Mouse (Mus musculus) intestine, embryonic 15.5 days (tissue): Measurements from ENCODE around the gene Syt17. TPM values are rescaled to one million over a fixed set of nuclear protein-coding genes. Genes with fewer than 3 reads are reported as not detected.

Source experiments
- ATAC-seq: fragments of 200-750 bp; cut with Nextera tagmentation; 2 replicates; pipeline ENCODE4 v1.8.0; 2017; ENCODE audit warnings: moderate TSS enrichment, moderate library complexity
- H3K27ac ChIP-seq: fragments of 300-500 bp; sonication (generic); 2 replicates; pipeline ENCODE4 v1.5.1; 2015; ENCODE audit warnings: mild to moderate bottlenecking, inconsistent platforms
- H3K27me3 ChIP-seq: fragments of 300-500 bp; sonication (generic); replicated peaks from 2 replicates; pipeline ENCODE4 v1.6.1; 2015; ENCODE audit warnings: inconsistent platforms
- H3K36me3 ChIP-seq: fragments of 300-500 bp; sonication (generic); 2 replicates; pipeline ENCODE4 v1.6.1; 2015; ENCODE audit warnings: inconsistent platforms
- H3K4me1 ChIP-seq: fragments of 300-500 bp; sonication (generic); replicated peaks from 2 replicates; pipeline ENCODE4 v1.6.1; 2015; ENCODE audit warnings: inconsistent platforms
- H3K4me2 ChIP-seq: fragments of 300-500 bp; sonication (generic); replicated peaks from 2 replicates; pipeline ENCODE4 v1.6.1; 2015; ENCODE audit warnings: mild to moderate bottlenecking, inconsistent platforms
- H3K4me3 ChIP-seq: fragments of 300-500 bp; sonication (generic); replicated peaks from 2 replicates; pipeline ENCODE4 v1.5.1; 2015; ENCODE audit warnings: inconsistent platforms
- H3K9ac ChIP-seq: fragments of 300-500 bp; sonication (generic); 2 replicates; pipeline ENCODE4 v1.6.1; 2015; ENCODE audit warnings: inconsistent platforms
- H3K9me3 ChIP-seq: fragments of 300-500 bp; sonication (generic); 2 replicates; pipeline ENCODE4 v1.6.1; 2016; ENCODE audit warnings: inconsistent platforms
- WGBS: fragments of 180-500 bp; shearing (Covaris S2); methylation state at CpG from one replicate; pipeline ENCODE4 v1.1.7; 2015; 5-methylcytosine and 5-hydroxymethylcytosine counted together
- polyA plus RNA-seq: library from polyadenylated mRNA; unstranded; fragments of >200 nt; fragmentation: Nextera tagmentation; extraction: Ambion mirVana; gene quantifications from 2 replicates; pipeline ENCODE4 v1.2.1, GENCODE M21; 2015

The Syt17 gene
- polyA plus RNA-seq, 1 experiment from 2014 or later = 6.5 TPM

- WGBS = 59% methylated on average over 10 of the region's 10 CpGs
Measured at GRCm38 (mm10) chr7:118481047-118481810, 33.2 kb upstream of the Syt17 start.

GRCm38 (mm10) chr7:118480160-118480709 lies 32.2 kb upstream of the Syt17 start:
- peaks cover 11% of the 10 kb centered on the region for H3K4me1 ChIP-seq
- H3K9me3 ChIP-seq = no peaks in the 10 kb centered on the region
- no peak overlapping the region for H3K4me3 ChIP-seq
- H3K36me3 ChIP-seq = no peaks in the 10 kb centered on the region
- no peak for ATAC-seq
- H3K9ac ChIP-seq = no peak overlapping the region
- no peaks in the 10 kb centered on the region for H3K27me3 ChIP-seq
- 80% methylated on average over 9 of the region's 9 CpGs for WGBS
- no peak overlapping the region for H3K4me2 ChIP-seq
- H3K27ac ChIP-seq = no peak overlapping the region

More at GRCm38 (mm10) chr7:118481047-118481810, 33.2 kb upstream of the Syt17 start:
- no peaks in the 10 kb centered on the region for H3K36me3 ChIP-seq
- H3K9me3 ChIP-seq = no peaks in the 10 kb centered on the region
- H3K9ac ChIP-seq = no peak overlapping the region
- no peaks in the 10 kb centered on the region for H3K27me3 ChIP-seq
- H3K4me3 ChIP-seq = no peak overlapping the region
- H3K4me1 ChIP-seq = peaks cover 11% of the 10 kb centered on the region
- no peak overlapping the region for H3K27ac ChIP-seq
- no peak for ATAC-seq
- H3K4me2 ChIP-seq = no peak overlapping the region

GRCm38 (mm10) chr7:118478835-118479312 lies 30.9 kb upstream of the Syt17 start:
- 22% methylated on average over 3 of the region's 3 CpGs for WGBS
- Histone ChIP-seq H3K4me1 (peaks cover 11% of the 10 kb centered on the region), H3K36me3 (no peaks in the 10 kb centered on the region), H3K9me3 (no peaks in the 10 kb centered on the region), H3K4me3 (no peak overlapping the region), H3K9ac (no peak overlapping the region), H3K4me2 (peak overlapping the region; percentile 22; the same call in 1 of the 2 replicates), H3K27ac (peak overlapping the region; percentile 81), H3K27me3 (no peaks in the 10 kb centered on the region)
- peak; percentile 33 for ATAC-seq

GRCm38 (mm10) chr7:118476428-118476827 lies 28.4 kb upstream of the Syt17 start:
- H3K4me1 ChIP-seq = peaks cover 11% of the 10 kb centered on the region
- H3K9ac ChIP-seq = no peak overlapping the region
- H3K27me3 ChIP-seq = no peaks in the 10 kb centered on the region
- H3K27ac ChIP-seq = no peak overlapping the region
- H3K36me3 ChIP-seq = no peaks in the 10 kb centered on the region
- WGBS = 55% methylated on average over 5 of the region's 5 CpGs
- H3K9me3 ChIP-seq = no peaks in the 10 kb centered on the region
- no peak for ATAC-seq
- H3K4me2 ChIP-seq = no peak overlapping the region
- no peak overlapping the region for H3K4me3 ChIP-seq

GRCm38 (mm10) chr7:118475008-118475705 lies 27.1 kb upstream of the Syt17 start:
- ATAC-seq = no peak
- no peaks in the 10 kb centered on the region for H3K36me3 ChIP-seq
- WGBS = 88% methylated on average over 7 of the region's 7 CpGs
- no peak overlapping the region for H3K9ac ChIP-seq
- no peak overlapping the region for H3K4me2 ChIP-seq
- H3K4me3 ChIP-seq = no peak overlapping the region
- no peak overlapping the region for H3K27ac ChIP-seq
- no peaks in the 10 kb centered on the region for H3K27me3 ChIP-seq
- no peaks in the 10 kb centered on the region for H3K9me3 ChIP-seq
- H3K4me1 ChIP-seq = peaks cover 16% of the 10 kb centered on the region

GRCm38 (mm10) chr7:118472886-118473285 lies 24.9 kb upstream of the Syt17 start:
- Histone ChIP-seq H3K9me3 (no peaks in the 10 kb centered on the region), H3K9ac (no peak overlapping the region), H3K4me2 (no peak overlapping the region), H3K36me3 (no peaks in the 10 kb centered on the region), H3K27ac (no peak overlapping the region), H3K4me1 (0 out of 2 replicates have a peak, but pooled peaks cover 8% of the 10 kb centered on the region), H3K4me3 (no peak overlapping the region), H3K27me3 (no peaks in the 10 kb centered on the region)
- ATAC-seq = peak; percentile 50
- WGBS = 69% methylated on average over 1 of the region's 1 CpGs

- Histone ChIP-seq H3K27ac (no peak overlapping the region), H3K36me3 (no peaks in the 10 kb centered on the region), H3K4me1 (peaks cover 19% of the 10 kb centered on the region; the same call in 1 of the 2 replicates), H3K27me3 (no peaks in the 10 kb centered on the region), H3K9me3 (no peaks in the 10 kb centered on the region), H3K4me3 (no peak overlapping the region), H3K4me2 (no peak overlapping the region), H3K9ac (no peak overlapping the region)
- WGBS = 89% methylated on average over 3 of the region's 3 CpGs
- ATAC-seq = no peak
Measured at GRCm38 (mm10) chr7:118468060-118468459, 20.0 kb upstream of the Syt17 start.

GRCm38 (mm10) chr7:118464432-118464831 lies 16.4 kb upstream of the Syt17 start:
- no peak overlapping the region for H3K4me2 ChIP-seq
- 22% methylated on average over 4 of the region's 4 CpGs for WGBS
- ATAC-seq = peak; percentile 37; the same call in 1 of the 2 replicates
- no peaks in the 10 kb centered on the region for H3K27me3 ChIP-seq
- H3K27ac ChIP-seq = no peak overlapping the region
- H3K9ac ChIP-seq = no peak overlapping the region
- H3K36me3 ChIP-seq = no peaks in the 10 kb centered on the region
- H3K4me3 ChIP-seq = no peak overlapping the region
- H3K9me3 ChIP-seq = no peaks in the 10 kb centered on the region
- peaks cover 27% of the 10 kb centered on the region for H3K4me1 ChIP-seq

GRCm38 (mm10) chr7:118462818-118463762 lies 15.1 kb upstream of the Syt17 start:
- ATAC-seq = peak; percentile 26; the same call in 1 of the 2 replicates

GRCm38 (mm10) chr7:118461400-118462136 lies 13.5 kb upstream of the Syt17 start:
- WGBS = 29% methylated on average over 16 of the region's 16 CpGs
- ATAC-seq = no peak
- Histone ChIP-seq H3K9ac (no peak overlapping the region), H3K9me3 (no peaks in the 10 kb centered on the region), H3K4me1 (peaks cover 24% of the 10 kb centered on the region), H3K4me3 (no peak overlapping the region), H3K27ac (no peak overlapping the region), H3K4me2 (no peak overlapping the region; the same call in 1 of the 2 replicates), H3K36me3 (no peaks in the 10 kb centered on the region), H3K27me3 (no peaks in the 10 kb centered on the region)

More at GRCm38 (mm10) chr7:118462818-118463762, 15.1 kb upstream of the Syt17 start:
- H3K4me1 ChIP-seq = peaks cover 27% of the 10 kb centered on the region
- no peaks in the 10 kb centered on the region for H3K9me3 ChIP-seq
- no peak overlapping the region for H3K27ac ChIP-seq
- H3K27me3 ChIP-seq = no peaks in the 10 kb centered on the region
- no peak overlapping the region for H3K4me3 ChIP-seq
- no peak overlapping the region for H3K9ac ChIP-seq
- H3K4me2 ChIP-seq = no peak overlapping the region
- WGBS = 42% methylated on average over 11 of the region's 11 CpGs
- H3K36me3 ChIP-seq = no peaks in the 10 kb centered on the region

- H3K4me1 ChIP-seq = no peaks in the 10 kb centered on the region
- no peak for ATAC-seq
- H3K27me3 ChIP-seq = no peaks in the 10 kb centered on the region
- H3K4me2 ChIP-seq = no peak overlapping the region
- H3K9ac ChIP-seq = no peak overlapping the region
- H3K9me3 ChIP-seq = no peaks in the 10 kb centered on the region
- H3K36me3 ChIP-seq = no peaks in the 10 kb centered on the region
- H3K27ac ChIP-seq = no peak overlapping the region
- WGBS = 57% methylated on average over 4 of the region's 4 CpGs
- no peak overlapping the region for H3K4me3 ChIP-seq
Measured at GRCm38 (mm10) chr7:118453722-118454121, 5.7 kb upstream of the Syt17 start.
